Mouse (Mus musculus) cerebral cortex, adult 2 months (tissue): ENCODE measurements around the gene Slc16a14.

Source experiments
- WGBS: fragments of 180-500 bp; shearing (Covaris S2); methylation state at CpG from one replicate; pipeline ENCODE4 v1.1.7; 2018; 5-methylcytosine and 5-hydroxymethylcytosine counted together

Gene Slc16a14

DNA sequence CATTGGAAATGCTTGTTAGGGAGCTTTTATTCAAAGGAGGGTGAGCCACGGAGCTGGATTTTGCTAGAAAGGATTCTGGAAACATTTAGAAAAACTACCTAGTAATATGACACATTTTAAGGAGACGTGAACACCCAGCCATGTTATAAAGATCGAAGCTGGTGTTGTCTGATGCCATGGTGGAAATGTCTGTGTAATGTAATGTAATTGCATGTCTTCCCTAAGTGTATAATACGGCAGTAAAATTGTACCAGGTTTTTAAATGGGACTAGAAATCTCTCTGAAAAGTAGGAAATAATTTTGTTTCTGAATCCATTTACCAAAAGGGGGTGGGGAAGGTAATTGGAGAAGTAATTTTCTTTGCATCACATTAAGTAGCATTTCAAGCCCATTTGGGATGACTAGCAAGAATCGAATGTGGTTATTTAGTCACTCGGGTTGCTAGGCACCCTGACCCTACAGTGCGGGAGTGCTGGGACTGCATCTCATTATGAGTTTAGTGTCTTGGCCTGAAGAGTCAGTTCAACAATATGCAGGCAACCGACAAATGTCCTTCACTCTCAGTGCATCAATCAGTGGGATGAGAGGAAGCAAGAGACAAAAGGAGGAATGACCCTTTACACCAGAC, 24.6 kb downstream of the Slc16a14 start:
- WGBS = 73% methylated on average over 8 of the region's 8 CpGs

GRCm38 (mm10) chr1:84904467-84904866, 30.5 kb downstream of the Slc16a14 start:
- 81% methylated on average over 2 of the region's 2 CpGs for WGBS

DNA sequence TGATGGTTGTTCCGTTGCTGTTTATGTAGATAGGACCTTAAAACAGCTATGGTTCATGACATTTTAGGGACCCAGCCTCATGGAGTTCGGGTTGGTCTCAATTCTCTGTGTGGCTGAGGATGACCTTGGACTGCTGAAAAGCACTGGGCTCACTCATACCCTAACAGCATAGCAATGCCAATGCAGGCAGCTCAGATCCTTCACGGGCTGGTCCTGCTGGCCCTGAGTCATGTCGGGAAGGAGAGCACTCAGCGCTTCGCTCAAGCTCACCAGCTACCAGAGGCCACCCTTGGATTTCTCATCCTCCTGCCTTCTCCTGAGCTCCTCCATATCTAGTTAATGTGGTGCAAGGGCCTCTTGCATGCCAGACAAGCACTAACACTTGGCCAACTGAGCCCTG, 35.8 kb downstream of the Slc16a14 start:
- WGBS = 97% methylated on average over 6 of the region's 6 CpGs

DNA sequence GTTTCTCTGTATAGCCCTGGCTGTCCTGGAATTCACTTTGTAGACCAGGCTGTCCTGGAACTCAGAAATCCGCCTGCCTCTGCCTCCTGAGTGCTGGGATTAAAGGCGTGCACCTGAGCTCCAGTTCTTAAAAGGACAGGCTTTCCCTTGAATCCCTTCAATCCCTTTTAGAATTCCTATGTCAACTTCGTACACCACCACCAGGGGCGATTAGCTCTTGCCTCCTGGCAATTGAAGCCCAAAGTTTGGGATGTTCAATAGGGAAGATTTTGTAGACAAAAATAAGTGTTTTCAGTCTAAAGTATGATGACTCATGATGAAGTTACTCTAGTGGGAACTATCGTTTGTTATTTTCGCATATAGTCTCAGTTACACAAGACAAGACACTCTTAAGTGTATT, 37.6 kb downstream of the Slc16a14 start:
- WGBS = 76% methylated on average over 6 of the region's 6 CpGs

GRCm38 (mm10) chr1:84891746-84892145, 43.2 kb downstream of the Slc16a14 start:
- WGBS = 91% methylated on average over 9 of the region's 9 CpGs

DNA sequence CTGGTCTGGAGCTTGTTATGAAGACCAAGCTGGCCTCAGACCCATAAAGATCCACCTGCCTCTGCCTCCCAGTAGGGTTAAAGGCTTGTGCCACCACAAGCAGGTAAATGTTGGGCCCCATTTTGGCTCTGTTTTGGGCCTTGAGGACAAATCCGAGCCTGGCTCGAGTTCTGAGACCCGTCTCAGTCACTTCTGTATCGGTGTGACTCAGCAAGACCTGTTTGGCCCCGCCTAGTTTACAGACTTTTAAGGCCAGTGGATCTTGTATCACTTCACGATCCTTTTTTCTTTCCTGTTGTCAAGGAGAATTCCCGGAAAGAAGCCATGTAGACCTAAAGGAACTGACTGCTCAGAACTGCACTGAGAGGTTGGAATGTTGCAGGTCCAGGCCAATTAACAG, 44.4 kb downstream of the Slc16a14 start:
- 78% methylated on average over 7 of the region's 7 CpGs for WGBS

GRCm38 (mm10) chr1:84890005-84890393, 44.9 kb downstream of the Slc16a14 start:
- 49% methylated on average over 7 of the region's 7 CpGs for WGBS

- WGBS = 75% methylated on average over 8 of the region's 8 CpGs
These were observed 45.5 kb downstream of the Slc16a14 start for GRCm38 (mm10) chr1:84889330-84890004.

DNA sequence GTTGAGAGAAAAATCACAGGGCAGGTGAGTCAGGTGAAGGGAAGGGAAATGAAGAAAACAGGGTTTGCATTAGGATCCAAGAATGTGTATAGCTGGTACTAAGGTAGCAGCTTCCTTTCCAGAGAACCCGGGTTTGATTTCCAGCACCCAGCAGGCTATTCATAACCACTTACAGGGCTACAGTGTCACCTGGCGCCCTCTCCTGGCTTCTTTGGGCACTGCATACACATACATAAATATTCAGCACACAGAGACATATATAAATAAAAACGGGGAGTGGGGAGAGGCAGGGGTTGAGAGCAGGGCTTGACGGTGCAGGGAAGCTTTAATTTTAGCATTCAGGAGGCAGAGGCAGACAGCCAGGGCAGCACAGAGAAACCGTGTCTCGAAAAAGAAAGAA, 49.0 kb downstream of the Slc16a14 start:
- 90% methylated on average over 6 of the region's 6 CpGs for WGBS

DNA sequence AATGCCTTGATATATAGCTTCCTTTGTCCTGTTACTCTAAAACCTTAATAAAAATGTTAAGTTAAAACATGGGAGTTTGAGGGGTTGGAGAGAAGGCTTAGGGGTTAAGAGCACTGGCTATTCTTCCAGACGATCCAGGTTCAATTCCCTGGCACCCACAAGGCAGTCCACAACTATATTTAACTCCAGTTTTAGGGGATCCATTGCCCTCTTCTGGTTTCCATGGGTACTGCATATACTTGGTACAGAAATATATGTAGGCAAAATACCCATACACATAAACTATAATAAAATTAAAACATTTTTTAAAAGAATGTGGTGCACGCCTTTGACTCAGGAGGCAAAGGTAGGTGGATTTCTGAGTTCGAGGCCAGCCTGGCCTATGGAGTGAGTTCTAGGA, 49.8 kb downstream of the Slc16a14 start:
- WGBS = 84% methylated on average over 3 of the region's 3 CpGs

- 58% methylated on average over 4 of the region's 4 CpGs for WGBS
These were observed 51.0 kb downstream of the Slc16a14 start for GRCm38 (mm10) chr1:84883889-84884288.

DNA sequence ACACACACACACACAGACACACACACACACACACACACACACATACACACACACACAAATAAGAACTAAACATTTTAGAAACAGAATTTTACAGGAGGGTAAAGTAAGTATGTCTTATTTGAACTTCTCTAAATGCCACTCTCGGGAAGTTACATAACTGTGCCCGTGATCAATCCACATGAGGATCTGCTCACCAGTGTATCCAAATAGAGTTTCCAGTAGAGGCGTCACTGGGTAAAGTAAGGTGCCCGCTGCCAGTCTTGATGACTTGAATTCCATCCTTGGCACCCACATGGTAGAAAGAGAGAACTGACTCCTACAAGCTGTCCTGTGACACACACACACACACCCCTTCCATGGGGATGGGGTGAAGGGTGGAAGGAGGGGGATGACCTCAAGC, 52.0 kb downstream of the Slc16a14 start:
- WGBS = 49% methylated on average over 4 of the region's 4 CpGs

- 61% methylated on average over 2 of the region's 2 CpGs for WGBS
These were observed 52.8 kb downstream of the Slc16a14 start for GRCm38 (mm10) chr1:84882066-84882532.

GRCm38 (mm10) chr1:84881248-84882065, 53.5 kb downstream of the Slc16a14 start:
- WGBS = 38% methylated on average over 11 of the region's 11 CpGs

- WGBS = 93% methylated on average over 8 of the region's 8 CpGs
These were observed 55.3 kb downstream of the Slc16a14 start for GRCm38 (mm10) chr1:84879571-84880120.

GRCm38 (mm10) chr1:84877590-84877989, 57.3 kb downstream of the Slc16a14 start:
- 89% methylated on average over 2 of the region's 2 CpGs for WGBS

DNA sequence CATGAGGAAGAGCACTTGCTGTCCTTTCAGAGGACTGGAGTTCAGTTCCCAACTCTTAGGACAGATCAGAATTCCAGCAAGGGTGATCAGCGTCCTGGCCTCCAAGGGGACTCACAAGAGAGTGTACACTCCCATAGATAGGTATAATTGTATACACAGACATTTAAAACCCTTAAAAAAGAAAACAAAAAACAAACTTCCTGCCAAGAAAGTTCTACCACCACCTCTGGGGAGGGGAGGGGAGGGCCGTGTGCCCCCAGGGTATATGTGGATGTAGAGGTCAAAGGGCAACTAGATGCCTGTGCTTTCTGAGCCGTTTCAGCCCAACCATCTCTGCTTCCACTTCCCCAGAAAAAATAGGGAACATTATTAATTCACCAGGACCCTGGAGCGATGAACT, 62.0 kb downstream of the Slc16a14 start:
- WGBS = 72% methylated on average over 4 of the region's 4 CpGs

GRCm38 (mm10) chr1:84872105-84872504, 62.8 kb downstream of the Slc16a14 start:
- WGBS = 72% methylated on average over 3 of the region's 3 CpGs

DNA sequence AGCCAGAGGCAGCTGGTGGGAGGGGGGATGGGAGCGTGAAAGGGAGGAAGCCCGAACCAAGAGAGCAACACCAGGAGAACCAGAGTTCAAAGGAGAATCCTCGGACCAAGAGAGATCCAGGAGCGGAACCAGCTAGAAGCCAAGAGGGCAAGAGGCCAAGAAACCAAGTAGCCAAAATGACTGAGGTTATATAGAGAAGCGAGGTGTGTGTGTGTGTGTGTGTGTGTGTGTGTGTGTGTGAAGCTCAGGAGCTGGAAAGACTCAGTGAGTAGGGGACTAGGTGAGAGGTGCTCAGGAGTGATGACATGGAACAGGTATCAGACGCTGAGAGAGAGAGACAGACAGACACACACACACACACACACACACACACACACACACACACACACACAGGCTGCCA, 63.8 kb downstream of the Slc16a14 start:
- 67% methylated on average over 6 of the region's 6 CpGs for WGBS

DNA sequence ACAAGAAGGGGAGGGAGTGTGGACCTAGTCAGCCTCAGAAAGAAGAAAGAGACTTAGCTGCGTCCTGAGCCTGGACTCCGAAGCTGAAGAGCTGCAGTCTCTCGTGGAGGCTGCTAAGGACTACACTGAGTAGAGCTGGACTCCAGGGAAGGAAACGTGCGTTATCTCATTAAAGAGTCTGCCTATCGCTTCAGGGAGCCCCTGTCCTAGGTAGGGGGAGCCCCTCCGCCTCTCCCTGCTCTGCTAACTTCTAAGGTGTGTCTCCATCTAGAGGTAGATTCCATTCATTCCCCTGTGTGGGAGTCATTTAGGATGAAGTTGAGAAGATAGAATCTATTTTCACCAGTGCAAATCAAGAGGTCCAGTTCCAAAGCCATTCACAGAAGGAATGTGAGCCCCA, 65.4 kb downstream of the Slc16a14 start:
- 73% methylated on average over 7 of the region's 7 CpGs for WGBS

GRCm38 (mm10) chr1:84868841-84869240, 66.1 kb downstream of the Slc16a14 start:
- 77% methylated on average over 4 of the region's 4 CpGs for WGBS

GRCm38 (mm10) chr1:84866706-84867230, 68.2 kb downstream of the Slc16a14 start:
- WGBS = 88% methylated on average over 3 of the region's 3 CpGs
